Mouse (Mus musculus) G1E (cell line): ENCODE measurements at regions not wholly inside any gene's neighbourhood (a gene's known extent, or its start where the extent isn't known, plus 50 kb on each side); places are given as distances from the start of the nearest gene placed in this dataset.

Experiments used
- CTCF ChIP-seq: IDR thresholded peaks from 2 replicates; pipeline ENCODE4 v1.5.1; 2012; ENCODE audit warnings: low read depth, low read length, inconsistent platforms, mixed read lengths
- GATA1 ChIP-seq: IDR thresholded peaks from 2 replicates; pipeline ENCODE4 v1.6.1; 2012; ENCODE audit warnings: borderline replicate concordance, low read length, inconsistent platforms, mixed read lengths
- TAL1 ChIP-seq: conservative IDR thresholded peaks from 2 replicates; pipeline ENCODE4 v1.6.1; 2012; ENCODE audit warnings: low read depth, low read length, inconsistent platforms, mixed read lengths

- no peak for TF ChIP-seq CTCF
- TF ChIP-seq TAL1, result no peak
- TF ChIP-seq GATA1, result no peak
Observed at GRCm38 (mm10) chr17:84128262-84128661, 59.5 kb downstream of the Zfp36l2 start.
